Mouse (Mus musculus): Measurements from ENCODE around the gene Lamb3. TPM values are rescaled to one million over a fixed set of nuclear protein-coding genes. Genes with fewer than 3 reads are reported as not detected.

Gene Lamb3
- polyA plus RNA-seq, 1 experiment from 2014 or later = 9.6 TPM

- 78% methylated on average over 5 of the region's 5 CpGs for WGBS
- H3K36me3 ChIP-seq (ENCODE audit: control insufficient read depth, insufficient read depth) = no peaks in the 10 kb centered on the region
- ATAC-seq (replicated peaks; ENCODE audit: extremely low read depth, insufficient read depth, low FRiP score) = no peak
- no peak overlapping the region for H3K27ac ChIP-seq (ENCODE audit: low read length)
- no peaks in the 10 kb centered on the region for H3K9me3 ChIP-seq (replicated peaks; ENCODE audit: control insufficient read depth, low read length)
- no peak overlapping the region for H3K9ac ChIP-seq (ENCODE audit: low read length)
- H3K4me1 ChIP-seq (ENCODE audit: control insufficient read depth, insufficient read depth, low read length) = peaks cover 19% of the 10 kb centered on the region
- H3K27me3 ChIP-seq (ENCODE audit: control insufficient read depth, insufficient read depth, low read length) = no peaks in the 10 kb centered on the region
- no peak overlapping the region for H3K4me3 ChIP-seq (ENCODE audit: low read length)
- H3K4me2 ChIP-seq (ENCODE audit: low read depth, low read length) = no peak overlapping the region
These were observed 173.4 kb downstream of the Lamb3 start for GRCm38 (mm10) chr1:193380877-193381276.

DNA sequence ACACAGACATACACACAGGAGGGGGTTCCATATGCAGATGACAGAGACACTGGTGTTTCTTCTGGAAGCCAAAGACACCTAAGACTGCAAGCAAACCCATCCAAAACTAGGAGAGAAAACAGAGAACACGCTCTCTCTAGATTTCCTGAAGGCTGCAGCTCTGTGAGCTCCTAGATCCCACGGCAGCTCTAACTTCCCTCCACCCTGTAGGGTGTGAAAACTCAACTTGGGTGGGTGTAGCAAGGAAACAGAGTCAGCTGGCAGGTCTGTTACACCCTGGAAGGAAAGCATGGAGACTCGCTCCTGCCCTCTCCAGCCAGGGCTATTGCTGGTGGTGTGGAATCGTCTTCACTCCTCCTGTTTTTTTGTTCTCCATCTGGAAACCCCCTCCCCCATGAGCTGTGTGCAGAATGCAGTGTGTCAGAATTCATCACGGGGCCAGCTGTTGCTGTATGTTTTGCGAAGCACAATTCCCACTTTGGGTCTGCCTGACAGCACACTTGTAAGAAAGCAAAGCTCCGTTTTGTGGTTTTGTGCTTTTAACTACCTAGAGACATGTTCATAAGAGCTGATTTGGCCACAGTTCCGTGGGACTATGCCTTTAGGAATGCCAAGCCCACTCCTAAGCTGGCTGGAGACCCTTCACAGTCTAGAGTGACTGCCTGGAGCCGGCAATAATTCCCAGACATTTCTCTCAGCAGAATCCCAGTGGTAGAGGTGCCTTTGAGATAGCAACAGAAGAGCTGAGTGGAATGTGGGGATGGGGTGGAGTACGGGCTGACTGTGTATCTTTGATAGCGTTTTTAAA, 174.3 kb downstream of the Lamb3 start:
- Histone ChIP-seq H3K36me3 (ENCODE audit: control insufficient read depth, insufficient read depth) (no peaks in the 10 kb centered on the region), H3K27me3 (ENCODE audit: control insufficient read depth, insufficient read depth, low read length) (no peaks in the 10 kb centered on the region), H3K4me2 (ENCODE audit: low read depth, low read length) (peak overlapping the region; percentile 84), H3K27ac (ENCODE audit: low read length) (peak overlapping the region; percentile 57), H3K4me1 (ENCODE audit: control insufficient read depth, insufficient read depth, low read length) (peaks cover 19% of the 10 kb centered on the region), H3K9ac (ENCODE audit: low read length) (peak overlapping the region; percentile 64; the same call in 1 of the 2 replicates), H3K9me3 (replicated peaks; ENCODE audit: control insufficient read depth, low read length) (no peaks in the 10 kb centered on the region), H3K4me3 (ENCODE audit: low read length) (peak overlapping the region; percentile 54)
- peak; percentile 30; the same call in 1 of the 2 replicates for ATAC-seq (replicated peaks; ENCODE audit: extremely low read depth, insufficient read depth, low FRiP score)
- WGBS = 26% methylated on average over 11 of the region's 11 CpGs

- ATAC-seq (replicated peaks; ENCODE audit: extremely low read depth, insufficient read depth, low FRiP score) = peak; percentile 74
- Histone ChIP-seq H3K27ac (ENCODE audit: low read length) (peak overlapping the region; percentile 57), H3K27me3 (ENCODE audit: control insufficient read depth, insufficient read depth, low read length) (no peaks in the 10 kb centered on the region), H3K9me3 (replicated peaks; ENCODE audit: control insufficient read depth, low read length) (no peaks in the 10 kb centered on the region), H3K9ac (ENCODE audit: low read length) (peak overlapping the region; percentile 64), H3K4me1 (ENCODE audit: control insufficient read depth, insufficient read depth, low read length) (peaks cover 21% of the 10 kb centered on the region), H3K4me2 (ENCODE audit: low read depth, low read length) (peak overlapping the region; percentile 84), H3K36me3 (ENCODE audit: control insufficient read depth, insufficient read depth) (no peaks in the 10 kb centered on the region), H3K4me3 (ENCODE audit: low read length) (peak overlapping the region; percentile 54)
- 1% methylated on average over 8 of the region's 8 CpGs for WGBS
These were observed 174.9 kb downstream of the Lamb3 start for GRCm38 (mm10) chr1:193382435-193382834.

DNA sequence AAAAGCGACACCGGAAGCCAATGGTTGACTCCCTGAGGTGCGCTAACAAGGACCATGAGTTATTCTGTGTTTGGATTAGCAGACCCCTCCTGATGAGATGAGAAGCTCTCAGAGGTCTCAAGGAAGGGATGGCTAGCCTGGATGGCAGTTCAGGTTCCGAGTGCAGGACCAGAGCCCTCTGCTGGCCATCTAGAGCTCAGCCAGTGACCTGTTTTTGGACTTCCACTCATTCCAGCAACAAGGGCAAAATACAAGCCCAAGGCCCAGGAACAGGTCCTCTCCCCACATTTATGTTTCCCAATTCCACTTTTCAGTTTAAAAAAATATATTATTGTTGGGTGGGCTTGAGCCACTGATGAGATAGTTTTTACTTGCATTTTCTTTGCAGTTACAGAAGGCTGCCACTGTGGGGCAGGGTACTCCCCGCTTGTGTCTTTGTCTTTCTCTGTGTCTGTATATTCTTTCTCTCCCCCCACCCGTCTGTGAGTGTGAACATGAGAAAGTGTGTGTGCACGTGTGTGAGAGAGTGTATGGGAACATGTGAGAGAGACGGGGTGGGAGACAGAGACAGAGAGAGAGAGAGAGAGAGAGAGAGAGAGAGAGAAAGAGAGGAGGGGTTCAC, 175.5 kb downstream of the Lamb3 start:
- no peaks in the 10 kb centered on the region for H3K27me3 ChIP-seq (ENCODE audit: control insufficient read depth, insufficient read depth, low read length)
- ATAC-seq (replicated peaks; ENCODE audit: extremely low read depth, insufficient read depth, low FRiP score) = peak; percentile 73
- H3K4me1 ChIP-seq (ENCODE audit: control insufficient read depth, insufficient read depth, low read length) = peaks cover 21% of the 10 kb centered on the region
- peak overlapping the region; percentile 54 for H3K4me3 ChIP-seq (ENCODE audit: low read length)
- no peaks in the 10 kb centered on the region for H3K36me3 ChIP-seq (ENCODE audit: control insufficient read depth, insufficient read depth)
- 5% methylated on average over 8 of the region's 8 CpGs for whole genome bisulfite sequencing
- H3K4me2 ChIP-seq (ENCODE audit: low read depth, low read length) = peak overlapping the region; percentile 84
- peak overlapping the region; percentile 57 for H3K27ac ChIP-seq (ENCODE audit: low read length)
- H3K9me3 ChIP-seq (replicated peaks; ENCODE audit: control insufficient read depth, low read length) = no peaks in the 10 kb centered on the region
- peak overlapping the region; percentile 64 for H3K9ac ChIP-seq (ENCODE audit: low read length)

DNA sequence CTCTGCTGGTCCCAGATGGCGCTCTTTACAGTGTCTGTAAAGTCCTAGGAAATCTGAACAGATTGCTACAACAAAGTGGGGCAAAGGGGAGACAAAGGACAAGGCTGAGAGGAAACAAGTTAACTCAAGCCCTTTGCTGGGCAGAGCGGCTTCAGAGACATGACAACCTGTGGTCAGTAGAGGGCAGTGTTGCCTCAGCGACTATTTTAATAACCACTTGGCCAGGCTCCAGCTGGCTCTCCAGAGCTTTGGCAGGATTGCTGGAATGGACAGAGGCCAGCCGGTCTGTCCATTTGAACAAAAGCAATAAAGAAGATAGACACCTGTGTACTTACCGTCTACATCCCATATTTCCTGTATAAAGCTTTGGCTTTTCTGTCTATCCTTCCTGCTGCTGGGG, 178.6 kb downstream of the Lamb3 start:
- Histone ChIP-seq H3K9me3 (replicated peaks; ENCODE audit: control insufficient read depth, low read length) (no peaks in the 10 kb centered on the region), H3K9ac (ENCODE audit: low read length) (no peak overlapping the region; the same call in 1 of the 2 replicates), H3K27me3 (ENCODE audit: control insufficient read depth, insufficient read depth, low read length) (no peaks in the 10 kb centered on the region), H3K4me2 (ENCODE audit: low read depth, low read length) (0 out of 2 replicates have a peak overlapping the region, but pooled peaks have one; percentile 12), H3K4me3 (ENCODE audit: low read length) (no peak overlapping the region), H3K36me3 (ENCODE audit: control insufficient read depth, insufficient read depth) (no peaks in the 10 kb centered on the region), H3K27ac (ENCODE audit: low read length) (0 out of 2 replicates have a peak overlapping the region, but pooled peaks have one; percentile 5), H3K4me1 (ENCODE audit: control insufficient read depth, insufficient read depth, low read length) (peaks cover 39% of the 10 kb centered on the region)
- 0 out of 2 replicates have a peak, but pooled peaks have one; percentile 13 for ATAC-seq (replicated peaks; ENCODE audit: extremely low read depth, insufficient read depth, low FRiP score)
- WGBS = 3% methylated on average over 5 of the region's 5 CpGs

DNA sequence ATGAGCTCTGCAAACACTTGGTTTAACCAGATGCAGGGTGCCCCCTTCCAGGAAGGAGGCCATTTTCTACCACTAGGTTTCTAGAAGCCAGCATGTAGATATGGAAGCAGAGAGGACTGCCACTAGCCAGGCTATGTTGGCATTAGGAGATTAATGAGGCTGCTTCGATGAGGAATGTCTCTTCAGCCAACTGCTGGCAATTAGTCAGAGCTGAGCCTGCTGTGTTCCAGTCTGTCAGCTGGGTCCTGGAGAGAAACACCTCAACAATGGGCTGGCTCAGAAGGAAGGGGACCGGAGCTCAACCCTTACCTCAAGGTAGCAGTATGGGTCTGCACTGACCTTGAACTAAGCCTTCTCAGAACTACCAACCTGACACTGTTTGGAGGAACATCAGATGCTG, 179.7 kb downstream of the Lamb3 start:
- Histone ChIP-seq H3K36me3 (ENCODE audit: control insufficient read depth, insufficient read depth) (no peaks in the 10 kb centered on the region), H3K27me3 (ENCODE audit: control insufficient read depth, insufficient read depth, low read length) (no peaks in the 10 kb centered on the region), H3K27ac (ENCODE audit: low read length) (no peak overlapping the region), H3K4me3 (ENCODE audit: low read length) (no peak overlapping the region), H3K4me2 (ENCODE audit: low read depth, low read length) (no peak overlapping the region), H3K9ac (ENCODE audit: low read length) (no peak overlapping the region), H3K4me1 (ENCODE audit: control insufficient read depth, insufficient read depth, low read length) (peaks cover 35% of the 10 kb centered on the region), H3K9me3 (replicated peaks; ENCODE audit: control insufficient read depth, low read length) (no peaks in the 10 kb centered on the region)
- no peak for ATAC-seq (replicated peaks; ENCODE audit: extremely low read depth, insufficient read depth, low FRiP score)
- WGBS = 53% methylated on average over 2 of the region's 2 CpGs

DNA sequence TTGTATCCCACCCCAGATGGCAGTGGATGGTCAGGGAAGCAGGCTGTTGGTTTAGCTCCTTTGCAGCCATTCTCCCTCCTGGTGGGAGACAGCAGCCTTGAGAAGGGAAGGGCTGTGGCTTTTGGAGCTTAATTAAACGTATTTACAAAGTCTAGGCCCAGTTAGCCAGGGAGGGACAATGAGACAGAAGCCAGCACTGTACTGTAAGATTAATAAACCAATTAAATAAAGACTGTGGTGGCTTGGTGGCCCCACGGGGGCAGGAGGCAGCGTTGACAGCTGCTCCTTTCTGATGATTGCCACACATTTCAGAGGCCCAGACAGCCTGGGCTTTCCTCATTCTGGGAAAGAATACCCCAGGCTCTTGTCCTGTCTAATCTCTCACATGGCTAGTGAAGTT, 182.0 kb downstream of the Lamb3 start:
- Histone ChIP-seq H3K36me3 (ENCODE audit: control insufficient read depth, insufficient read depth) (no peaks in the 10 kb centered on the region), H3K27me3 (ENCODE audit: control insufficient read depth, insufficient read depth, low read length) (no peaks in the 10 kb centered on the region), H3K4me2 (ENCODE audit: low read depth, low read length) (no peak overlapping the region), H3K27ac (ENCODE audit: low read length) (0 out of 2 replicates have a peak overlapping the region, but pooled peaks have one; percentile 13), H3K9me3 (replicated peaks; ENCODE audit: control insufficient read depth, low read length) (no peaks in the 10 kb centered on the region), H3K4me1 (ENCODE audit: control insufficient read depth, insufficient read depth, low read length) (peaks cover 28% of the 10 kb centered on the region), H3K9ac (ENCODE audit: low read length) (peak overlapping the region; percentile 21; the same call in 1 of the 2 replicates), H3K4me3 (ENCODE audit: low read length) (no peak overlapping the region)
- 8% methylated on average over 3 of the region's 3 CpGs for WGBS
- 0 out of 2 replicates have a peak, but pooled peaks have one; percentile 26 for ATAC-seq (replicated peaks; ENCODE audit: extremely low read depth, insufficient read depth, low FRiP score)

- H3K4me2 ChIP-seq (ENCODE audit: low read depth, low read length) = 0 out of 2 replicates have a peak overlapping the region, but pooled peaks have one; percentile 8
- no peak for ATAC-seq (replicated peaks; ENCODE audit: extremely low read depth, insufficient read depth, low FRiP score)
- no peaks in the 10 kb centered on the region for H3K9me3 ChIP-seq (replicated peaks; ENCODE audit: control insufficient read depth, low read length)
- 29% methylated on average over 12 of the region's 12 CpGs for WGBS
- H3K4me1 ChIP-seq (ENCODE audit: control insufficient read depth, insufficient read depth, low read length) = peaks cover 28% of the 10 kb centered on the region
- no peak overlapping the region for H3K4me3 ChIP-seq (ENCODE audit: low read length)
- H3K27ac ChIP-seq (ENCODE audit: low read length) = no peak overlapping the region
- H3K36me3 ChIP-seq (ENCODE audit: control insufficient read depth, insufficient read depth) = no peaks in the 10 kb centered on the region
- no peaks in the 10 kb centered on the region for H3K27me3 ChIP-seq (ENCODE audit: control insufficient read depth, insufficient read depth, low read length)
- no peak overlapping the region for H3K9ac ChIP-seq (ENCODE audit: low read length)
These were observed 182.5 kb downstream of the Lamb3 start for GRCm38 (mm10) chr1:193390004-193390403.

DNA sequence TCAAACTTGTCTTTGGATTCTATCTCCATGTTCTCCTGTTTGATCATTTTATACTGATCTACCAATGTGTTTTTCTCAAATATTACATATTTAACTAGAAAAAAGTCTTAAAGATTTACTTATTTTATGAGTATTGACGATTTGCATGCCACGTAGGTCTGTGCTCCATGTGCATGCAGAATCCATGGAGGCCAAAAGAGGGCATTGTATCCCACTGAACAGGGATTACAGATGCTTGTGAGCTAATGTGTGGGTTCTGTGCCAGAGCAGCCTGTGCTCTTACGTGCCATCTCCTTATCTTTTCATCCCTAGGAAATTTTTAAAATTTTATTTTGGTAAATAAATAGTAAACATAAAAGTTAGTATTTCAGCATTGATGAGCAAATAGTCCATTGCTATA, 184.8 kb downstream of the Lamb3 start:
- Histone ChIP-seq H3K4me3 (ENCODE audit: low read length) (no peak overlapping the region), H3K9ac (ENCODE audit: low read length) (no peak overlapping the region), H3K36me3 (ENCODE audit: control insufficient read depth, insufficient read depth) (no peaks in the 10 kb centered on the region), H3K27ac (ENCODE audit: low read length) (no peak overlapping the region), H3K27me3 (ENCODE audit: control insufficient read depth, insufficient read depth, low read length) (no peaks in the 10 kb centered on the region), H3K4me1 (ENCODE audit: control insufficient read depth, insufficient read depth, low read length) (peaks cover 18% of the 10 kb centered on the region), H3K4me2 (ENCODE audit: low read depth, low read length) (no peak overlapping the region), H3K9me3 (replicated peaks; ENCODE audit: control insufficient read depth, low read length) (no peaks in the 10 kb centered on the region)
- no peak for ATAC-seq (replicated peaks; ENCODE audit: extremely low read depth, insufficient read depth, low FRiP score)
- 86% methylated on average over 3 of the region's 3 CpGs for WGBS
